Mouse (Mus musculus): ENCODE measurements around the gene Tubb2a.

DNA sequence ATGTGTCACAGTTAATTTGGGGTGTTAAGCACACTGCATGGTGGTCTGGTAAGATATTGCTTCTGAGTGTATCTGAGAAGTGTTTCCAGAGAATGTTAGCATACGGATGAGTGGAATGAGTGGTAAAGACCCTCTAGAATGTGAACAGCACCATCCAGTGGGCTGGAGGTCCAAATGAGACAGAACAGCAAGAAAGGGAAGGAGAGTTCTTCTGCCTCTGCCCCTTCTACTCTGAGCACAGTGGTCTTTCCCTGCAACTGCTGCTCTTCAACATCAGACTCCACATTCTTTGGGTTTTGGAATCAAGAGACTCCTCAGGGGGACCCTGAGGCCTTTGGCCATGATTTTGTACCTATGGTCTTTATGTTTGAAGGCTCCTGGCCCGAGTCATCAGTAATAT is 28.4 kb upstream of the Tubb2a start:
- TF ChIP-seq POLR2A (IDR thresholded peaks at IDR 0.05; ENCODE audit: low read depth, low read length) (no peak), CTCF (IDR thresholded peaks at IDR 0.05; ENCODE audit: borderline replicate concordance, insufficient read depth, low read length) (no peak)

Data from embryonic fibroblast, embryonic 13.5 days (primary cell).